Mouse (Mus musculus): ENCODE measurements around the gene Ywhag.

DNA sequence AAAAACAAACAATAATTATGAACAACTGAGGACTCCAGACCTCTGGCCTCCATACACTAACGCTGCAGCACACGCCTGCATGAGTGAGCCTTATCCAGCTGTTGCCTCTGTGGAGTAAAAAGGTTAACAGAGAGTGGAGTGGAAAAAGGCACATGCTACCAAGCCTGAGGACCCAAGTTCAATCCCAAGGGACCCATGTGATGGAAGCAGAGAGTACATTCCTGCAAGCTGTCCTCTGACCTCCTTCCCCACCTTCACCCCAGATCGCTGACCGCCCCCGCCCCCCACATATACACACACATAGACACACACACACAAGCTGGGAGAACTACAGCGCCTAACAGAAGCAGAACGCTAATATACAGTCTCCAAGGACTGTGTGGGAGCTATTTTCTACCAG is 10.5 kb downstream of the Ywhag start:
- no peak for TF ChIP-seq CTCF (IDR thresholded peaks at IDR 0.05; ENCODE audit: extremely low read depth, insufficient read depth, low read length)
- no peak for TF ChIP-seq POLR2A (IDR thresholded peaks at IDR 0.05; ENCODE audit: extremely low read depth, insufficient read depth, low read length)

All from cortical plate, adult 2 months (tissue).